Mouse (Mus musculus) urinary bladder, adult 2 months (tissue): ENCODE measurements around the gene Car12. TPM values are rescaled to one million over a fixed set of nuclear protein-coding genes. Genes with fewer than 3 reads are reported as not detected.

ENCODE experiments used
- DNase-seq: peaks from one replicate; pipeline ENCODE4 v3.0.0; 2022; ENCODE audit warnings: low spot score
- polyA plus RNA-seq: library from polyadenylated mRNA; depleted of rRNA; stranded (reverse); fragments of >200 nt; gene quantifications from 2 replicates; pipeline ENCODE4 v1.2.3, GENCODE M21; 2012; rRNA removed

The Car12 gene
- polyA plus RNA-seq, result 1.0 TPM in 2 replicates

GRCm38 (mm10) chr9:66713135-66714021 lies at the start of gene Car12:
Car12 (plus strand) TSS chr9:66713686.
- DNase-seq, result no peak

- no peak for DNase-seq
Measured at GRCm38 (mm10) chr9:66663764-66664163, 49.7 kb upstream of the Car12 start.

GRCm38 (mm10) chr9:66664561-66664960 lies 48.9 kb upstream of the Car12 start:
- DNase-seq, result no peak

- DNase-seq, result no peak
Measured at GRCm38 (mm10) chr9:66666153-66666552, 47.3 kb upstream of the Car12 start.

- no peak for DNase-seq
Measured at GRCm38 (mm10) chr9:66667046-66667445, 46.4 kb upstream of the Car12 start.

GRCm38 (mm10) chr9:66667868-66668267 lies 45.6 kb upstream of the Car12 start:
- DNase-seq, result no peak

- DNase-seq, result no peak
Measured at GRCm38 (mm10) chr9:66669561-66670078, 43.9 kb upstream of the Car12 start.

GRCm38 (mm10) chr9:66673771-66674170 lies 39.7 kb upstream of the Car12 start:
- no peak for DNase-seq

GRCm38 (mm10) chr9:66675566-66675965 lies 37.9 kb upstream of the Car12 start:
- no peak for DNase-seq

GRCm38 (mm10) chr9:66680102-66680501 lies 33.4 kb upstream of the Car12 start:
- DNase-seq, result no peak

- no peak for DNase-seq
Measured at GRCm38 (mm10) chr9:66682822-66683221, 30.7 kb upstream of the Car12 start.

GRCm38 (mm10) chr9:66685730-66686129 lies 27.8 kb upstream of the Car12 start:
- no peak for DNase-seq

GRCm38 (mm10) chr9:66687713-66688112 lies 25.8 kb upstream of the Car12 start:
- DNase-seq, result no peak

- DNase-seq, result no peak
Measured at GRCm38 (mm10) chr9:66691683-66692305, 21.7 kb upstream of the Car12 start.

GRCm38 (mm10) chr9:66697355-66698140 lies 15.9 kb upstream of the Car12 start:
- DNase-seq, result no peak

GRCm38 (mm10) chr9:66699748-66700147 lies 13.7 kb upstream of the Car12 start:
- no peak for DNase-seq

GRCm38 (mm10) chr9:66703002-66703401 lies 10.5 kb upstream of the Car12 start:
- DNase-seq, result no peak

- no peak for DNase-seq
Measured at GRCm38 (mm10) chr9:66705354-66705753, 8.1 kb upstream of the Car12 start.

- no peak for DNase-seq
Measured at GRCm38 (mm10) chr9:66705766-66706165, 7.7 kb upstream of the Car12 start.

GRCm38 (mm10) chr9:66708054-66708772 lies 5.3 kb upstream of the Car12 start:
- DNase-seq, result no peak

GRCm38 (mm10) chr9:66708816-66709555 lies 4.5 kb upstream of the Car12 start:
- DNase-seq, result no peak
